Mouse (Mus musculus): ENCODE results near the gene Itpr3. TPM values are rescaled to one million over a fixed set of nuclear protein-coding genes. Genes with fewer than 3 reads are reported as not detected.

The Itpr3 gene
- polyA plus RNA-seq, 1 experiment = 12.5 TPM

DNA sequence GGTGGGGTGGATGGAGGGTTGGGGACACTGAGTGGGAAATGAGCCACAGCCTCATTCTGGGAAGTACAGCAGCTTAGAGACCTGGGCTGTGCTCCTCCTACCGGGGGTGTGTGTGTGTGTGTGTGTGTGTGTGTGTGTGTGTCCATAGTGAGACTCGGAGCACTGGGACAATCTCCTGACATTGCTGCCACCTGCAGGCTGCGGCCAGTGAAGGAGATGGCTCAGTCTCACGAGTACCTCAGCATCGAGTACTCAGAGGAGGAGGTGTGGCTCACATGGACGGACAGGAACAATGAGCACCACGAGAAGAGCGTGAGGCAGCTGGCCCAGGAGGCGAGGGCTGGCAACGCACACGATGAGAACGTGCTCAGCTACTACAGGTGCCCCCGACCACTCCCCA lies 38.6 kb downstream of the Itpr3 start:
- Histone ChIP-seq H3K27ac (ENCODE audit: control insufficient read depth, insufficient read depth, low read depth, low read length, poor library complexity) (no peak overlapping the region), H3K4me3 (replicated peaks; ENCODE audit: control insufficient read depth, low read depth, low read length) (no peak overlapping the region), H3K4me1 (ENCODE audit: control insufficient read depth, insufficient read depth, low read length) (no peaks in the 10 kb centered on the region)
- no peak for TF ChIP-seq POLR2A (IDR thresholded peaks at IDR 0.05; ENCODE audit: borderline replicate concordance, control insufficient read depth, low read depth, low read length)
- no peak for TF ChIP-seq CTCF (IDR thresholded peaks at IDR 0.05; ENCODE audit: control insufficient read depth, insufficient read depth, low read length)
- 72% methylated on average over 13 of the region's 13 CpGs for WGBS

DNA sequence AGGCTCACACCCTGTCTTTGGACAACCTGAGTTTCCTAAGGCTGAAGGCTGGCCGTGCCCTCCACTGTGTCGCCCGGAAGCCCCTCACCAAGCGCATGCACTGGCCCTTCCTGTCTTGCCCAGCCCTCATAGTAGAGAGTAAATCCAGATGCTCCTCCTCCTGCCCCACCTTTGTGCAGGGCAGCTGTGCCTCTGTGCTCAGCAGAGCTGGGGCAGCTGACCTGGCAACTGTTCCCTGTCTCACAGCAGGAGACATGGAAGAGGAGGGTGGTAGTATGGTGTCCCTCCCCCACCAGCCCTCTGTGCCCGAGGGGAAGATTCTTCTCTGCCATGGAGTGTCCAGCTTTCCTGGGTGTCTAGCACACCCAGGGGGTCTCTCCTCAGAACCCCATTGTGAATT lies 44.6 kb downstream of the Itpr3 start:
- TF ChIP-seq CTCF (IDR thresholded peaks at IDR 0.05; ENCODE audit: control insufficient read depth, insufficient read depth, low read length) (no peak), POLR2A (IDR thresholded peaks at IDR 0.05; ENCODE audit: borderline replicate concordance, control insufficient read depth, low read depth, low read length) (no peak)
- H3K4me1 ChIP-seq (ENCODE audit: control insufficient read depth, insufficient read depth, low read length) = no peaks in the 10 kb centered on the region
- 89% methylated on average over 5 of the region's 5 CpGs for WGBS
- H3K4me3 ChIP-seq (replicated peaks; ENCODE audit: control insufficient read depth, low read depth, low read length) = no peak overlapping the region
- H3K27ac ChIP-seq (ENCODE audit: control insufficient read depth, insufficient read depth, low read depth, low read length, poor library complexity) = no peak overlapping the region

DNA sequence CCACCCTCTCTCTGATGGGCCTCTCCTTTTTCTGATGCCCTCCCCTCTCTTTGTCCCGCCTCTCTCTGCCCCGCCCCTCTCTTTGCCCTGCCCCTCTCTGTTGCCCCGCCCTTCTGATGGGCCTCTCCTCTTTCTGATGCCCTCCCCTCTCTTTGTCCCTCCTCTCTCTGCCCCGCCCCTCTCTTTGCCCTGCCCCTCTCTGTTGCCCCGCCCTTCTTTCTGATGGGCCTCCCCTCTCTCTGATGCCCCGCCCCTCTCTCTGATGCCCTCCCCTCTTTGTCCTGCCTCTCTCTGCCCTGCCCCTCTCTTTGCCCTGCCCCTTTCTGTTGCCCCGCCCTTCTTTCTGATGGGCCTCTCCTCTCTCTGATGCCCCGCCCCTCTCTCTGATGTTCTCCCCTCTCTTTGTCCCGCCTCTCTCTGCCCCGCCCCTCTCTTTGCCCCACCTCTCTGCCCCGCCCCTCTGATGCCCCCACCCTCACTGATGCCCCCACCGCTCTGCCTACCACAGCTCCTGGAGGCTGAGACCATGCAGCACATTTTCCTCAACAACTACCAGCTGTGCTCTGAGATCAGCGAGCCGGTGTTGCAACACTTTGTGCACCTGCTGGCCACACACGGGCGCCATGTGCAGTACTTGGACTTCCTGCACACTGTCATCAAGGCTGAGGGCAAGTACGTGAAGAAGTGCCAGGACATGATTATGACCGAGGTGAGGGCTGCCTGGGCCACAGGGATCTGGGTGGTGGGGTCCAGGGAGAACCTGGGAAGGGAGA lies 48.8 kb downstream of the Itpr3 start:
- TF ChIP-seq CTCF (IDR thresholded peaks at IDR 0.05; ENCODE audit: control insufficient read depth, insufficient read depth, low read length) (no peak), POLR2A (IDR thresholded peaks at IDR 0.05; ENCODE audit: borderline replicate concordance, control insufficient read depth, low read depth, low read length) (no peak)
- Histone ChIP-seq H3K4me3 (replicated peaks; ENCODE audit: control insufficient read depth, low read depth, low read length) (no peak overlapping the region), H3K27ac (ENCODE audit: control insufficient read depth, insufficient read depth, low read depth, low read length, poor library complexity) (no peak overlapping the region), H3K4me1 (ENCODE audit: control insufficient read depth, insufficient read depth, low read length) (no peaks in the 10 kb centered on the region)
- WGBS = 59% methylated on average over 11 of the region's 18 CpGs

DNA sequence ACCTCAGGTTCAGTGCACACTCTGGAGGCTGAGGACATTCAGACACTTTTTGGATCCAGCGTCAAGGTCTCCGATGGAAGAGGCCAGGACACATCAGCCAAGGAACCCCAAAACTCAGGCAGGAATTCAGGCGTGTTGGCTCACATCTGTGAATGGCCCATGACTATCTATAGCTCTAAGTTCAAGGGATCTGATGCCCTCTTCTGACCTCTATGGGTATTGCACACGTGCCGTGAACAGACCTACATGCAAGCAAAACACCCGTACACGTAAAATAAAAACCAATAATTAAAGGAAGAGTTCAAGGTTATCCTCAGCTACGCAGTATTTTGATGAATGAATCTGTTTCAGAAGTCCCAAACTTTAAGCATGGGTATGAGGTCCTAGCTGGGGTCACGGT lies 49.6 kb downstream of the Itpr3 start:
- Histone ChIP-seq H3K4me1 (ENCODE audit: control insufficient read depth, insufficient read depth, low read length) (no peaks in the 10 kb centered on the region), H3K27ac (ENCODE audit: control insufficient read depth, insufficient read depth, low read depth, low read length, poor library complexity) (no peak overlapping the region), H3K4me3 (replicated peaks; ENCODE audit: control insufficient read depth, low read depth, low read length) (no peak overlapping the region)
- WGBS = 83% methylated on average over 9 of the region's 9 CpGs
- TF ChIP-seq POLR2A (IDR thresholded peaks at IDR 0.05; ENCODE audit: borderline replicate concordance, control insufficient read depth, low read depth, low read length) (no peak), CTCF (IDR thresholded peaks at IDR 0.05; ENCODE audit: control insufficient read depth, insufficient read depth, low read length) (peak; percentile 42)

DNA sequence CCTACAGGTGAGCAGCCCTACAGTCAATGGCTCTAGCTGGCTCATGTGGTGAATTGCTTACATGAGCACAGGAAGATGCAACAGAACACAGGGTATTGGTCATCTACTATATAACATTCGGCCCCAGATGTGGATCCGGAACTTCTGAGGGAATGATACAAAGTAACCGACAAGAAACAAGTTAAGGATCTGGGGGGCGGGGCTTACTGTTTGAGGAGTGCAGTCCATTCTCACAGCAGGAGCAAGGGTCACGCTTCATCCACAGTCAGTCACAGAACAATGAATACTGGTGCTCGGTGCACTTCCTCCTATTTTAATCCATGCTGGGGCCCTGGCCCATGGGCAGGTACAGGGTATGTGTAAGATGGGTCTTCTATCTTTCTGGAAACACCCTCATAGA lies 50.8 kb downstream of the Itpr3 start:
- TF ChIP-seq CTCF (IDR thresholded peaks at IDR 0.05; ENCODE audit: control insufficient read depth, insufficient read depth, low read length) (no peak), POLR2A (IDR thresholded peaks at IDR 0.05; ENCODE audit: borderline replicate concordance, control insufficient read depth, low read depth, low read length) (no peak)
- no peak overlapping the region for H3K4me3 ChIP-seq (replicated peaks; ENCODE audit: control insufficient read depth, low read depth, low read length)
- no peak overlapping the region for H3K27ac ChIP-seq (ENCODE audit: control insufficient read depth, insufficient read depth, low read depth, low read length, poor library complexity)
- no peaks in the 10 kb centered on the region for H3K4me1 ChIP-seq (ENCODE audit: control insufficient read depth, insufficient read depth, low read length)
- WGBS = 82% methylated on average over 6 of the region's 6 CpGs

DNA sequence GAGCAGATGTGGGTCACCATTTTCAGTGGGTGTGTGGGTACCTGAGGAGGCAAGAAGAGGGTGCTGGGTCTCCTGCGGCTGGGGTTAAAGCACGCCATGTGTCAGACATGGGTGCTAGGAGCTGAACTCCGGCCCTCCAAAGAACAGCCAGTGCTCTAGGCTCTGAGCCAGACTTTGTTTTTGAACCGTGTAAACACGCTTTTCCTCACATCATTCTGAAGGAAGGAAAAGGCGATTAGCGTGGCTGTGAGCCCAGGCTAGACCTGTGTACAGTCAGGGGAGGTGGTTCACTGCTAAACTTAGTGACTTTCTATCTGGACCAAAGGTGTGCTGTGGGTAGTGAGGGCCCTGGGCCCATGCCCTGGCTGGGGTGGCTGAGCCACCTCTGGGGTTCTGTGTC lies 53.0 kb downstream of the Itpr3 start:
- Histone ChIP-seq H3K27ac (ENCODE audit: control insufficient read depth, insufficient read depth, low read depth, low read length, poor library complexity) (no peak overlapping the region), H3K4me3 (replicated peaks; ENCODE audit: control insufficient read depth, low read depth, low read length) (no peak overlapping the region), H3K4me1 (ENCODE audit: control insufficient read depth, insufficient read depth, low read length) (no peaks in the 10 kb centered on the region)
- TF ChIP-seq POLR2A (IDR thresholded peaks at IDR 0.05; ENCODE audit: borderline replicate concordance, control insufficient read depth, low read depth, low read length) = no peak
- TF ChIP-seq CTCF (IDR thresholded peaks at IDR 0.05; ENCODE audit: control insufficient read depth, insufficient read depth, low read length) = no peak
- WGBS = 91% methylated on average over 7 of the region's 7 CpGs

DNA sequence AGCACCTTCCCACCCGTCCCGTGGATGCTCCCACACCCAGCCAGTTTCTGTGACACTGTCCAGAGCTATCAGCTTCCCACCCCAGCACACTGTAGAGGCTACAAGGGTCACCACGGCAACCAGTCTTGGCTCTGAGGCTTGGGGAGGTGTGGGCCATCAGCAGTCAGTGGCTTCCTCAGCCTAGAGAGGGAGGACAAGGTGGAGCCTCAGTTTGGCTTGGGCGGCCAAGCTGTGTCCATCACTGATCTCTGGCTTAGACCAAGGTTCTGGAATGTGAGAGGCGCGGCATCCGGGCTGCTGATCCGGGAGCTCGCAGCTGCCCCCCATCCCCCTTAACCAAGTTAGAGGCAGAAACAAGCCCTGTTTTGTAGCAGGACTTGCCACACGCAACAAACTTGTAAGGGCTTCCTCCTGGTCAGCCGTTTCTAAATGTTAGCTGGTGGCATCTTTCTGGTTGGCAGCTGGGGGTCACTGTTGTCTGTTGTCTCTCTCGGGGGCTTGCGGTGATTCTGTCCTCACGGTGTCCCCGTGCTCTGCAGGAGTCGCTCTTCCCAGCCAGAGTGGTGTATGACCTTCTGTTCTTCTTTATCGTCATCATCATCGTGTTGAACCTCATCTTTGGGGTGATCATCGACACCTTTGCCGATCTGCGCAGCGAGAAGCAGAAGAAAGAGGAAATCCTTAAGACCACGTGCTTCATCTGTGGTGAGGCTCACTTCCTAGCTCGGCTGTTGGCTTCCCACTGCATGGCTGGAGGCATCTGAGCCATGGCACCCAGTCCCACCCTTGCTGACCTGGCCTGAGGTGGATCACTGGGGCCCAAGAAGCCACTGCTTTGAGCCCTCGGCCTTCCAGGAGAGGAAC lies 61.8 kb downstream of the Itpr3 start:
- no peak overlapping the region for H3K27ac ChIP-seq (ENCODE audit: control insufficient read depth, insufficient read depth, low read depth, low read length, poor library complexity)
- 42% methylated on average over 25 of the region's 25 CpGs for WGBS
- TF ChIP-seq CTCF (IDR thresholded peaks at IDR 0.05; ENCODE audit: control insufficient read depth, insufficient read depth, low read length) = no peak
- no peak for TF ChIP-seq POLR2A (IDR thresholded peaks at IDR 0.05; ENCODE audit: borderline replicate concordance, control insufficient read depth, low read depth, low read length)
- 0 out of 2 replicates have a peak, but pooled peaks cover 4% of the 10 kb centered on the region for H3K4me1 ChIP-seq (ENCODE audit: control insufficient read depth, insufficient read depth, low read length)
- no peak overlapping the region for H3K4me3 ChIP-seq (replicated peaks; ENCODE audit: control insufficient read depth, low read depth, low read length)

DNA sequence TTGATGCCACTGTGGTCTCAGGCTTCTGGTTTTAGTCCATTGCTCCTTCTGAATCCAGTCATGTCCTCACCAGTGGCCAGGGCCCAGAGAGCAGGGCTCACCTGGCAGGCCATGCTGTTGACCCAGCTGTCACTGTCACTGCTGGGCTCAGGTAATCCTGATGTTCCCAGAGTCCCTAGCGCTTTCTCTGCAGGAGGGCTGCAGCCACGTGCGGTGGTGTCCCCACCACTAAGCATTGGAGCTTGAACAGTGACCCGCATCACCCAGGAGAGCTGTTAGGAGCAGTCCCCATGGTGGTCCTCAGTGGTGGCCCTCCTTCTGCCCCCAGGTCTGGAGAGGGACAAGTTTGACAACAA lies 62.4 kb downstream of the Itpr3 start:
- Histone ChIP-seq H3K27ac (ENCODE audit: control insufficient read depth, insufficient read depth, low read depth, low read length, poor library complexity) (no peak overlapping the region), H3K4me3 (replicated peaks; ENCODE audit: control insufficient read depth, low read depth, low read length) (no peak overlapping the region), H3K4me1 (ENCODE audit: control insufficient read depth, insufficient read depth, low read length) (peaks cover 4% of the 10 kb centered on the region; the same call in 1 of the 2 replicates)
- 88% methylated on average over 4 of the region's 4 CpGs for WGBS
- TF ChIP-seq CTCF (IDR thresholded peaks at IDR 0.05; ENCODE audit: control insufficient read depth, insufficient read depth, low read length) (no peak), POLR2A (IDR thresholded peaks at IDR 0.05; ENCODE audit: borderline replicate concordance, control insufficient read depth, low read depth, low read length) (no peak)

Measured in bone marrow, adult 2 months (tissue).